Mouse (Mus musculus) spleen, adult 2 months (tissue): Measurements from ENCODE around the gene Cpsf4l.

ENCODE experiments used
- CTCF ChIP-seq: fragments of 200-500 bp; IDR thresholded peaks from 2 replicates; pipeline ENCODE4 v1.5.1; 2011; ENCODE audit warnings: mild to moderate bottlenecking, inconsistent platforms; ENCODE audit not compliant: insufficient read depth, insufficient read length, insufficient replicate concordance; ENCODE audit errors: extremely low read depth
- POLR2A ChIP-seq: fragments of 200-500 bp; IDR thresholded peaks from 2 replicates; pipeline ENCODE4 v1.6.1; 2011; ENCODE audit warnings: low read depth, low read length, inconsistent platforms

DNA sequence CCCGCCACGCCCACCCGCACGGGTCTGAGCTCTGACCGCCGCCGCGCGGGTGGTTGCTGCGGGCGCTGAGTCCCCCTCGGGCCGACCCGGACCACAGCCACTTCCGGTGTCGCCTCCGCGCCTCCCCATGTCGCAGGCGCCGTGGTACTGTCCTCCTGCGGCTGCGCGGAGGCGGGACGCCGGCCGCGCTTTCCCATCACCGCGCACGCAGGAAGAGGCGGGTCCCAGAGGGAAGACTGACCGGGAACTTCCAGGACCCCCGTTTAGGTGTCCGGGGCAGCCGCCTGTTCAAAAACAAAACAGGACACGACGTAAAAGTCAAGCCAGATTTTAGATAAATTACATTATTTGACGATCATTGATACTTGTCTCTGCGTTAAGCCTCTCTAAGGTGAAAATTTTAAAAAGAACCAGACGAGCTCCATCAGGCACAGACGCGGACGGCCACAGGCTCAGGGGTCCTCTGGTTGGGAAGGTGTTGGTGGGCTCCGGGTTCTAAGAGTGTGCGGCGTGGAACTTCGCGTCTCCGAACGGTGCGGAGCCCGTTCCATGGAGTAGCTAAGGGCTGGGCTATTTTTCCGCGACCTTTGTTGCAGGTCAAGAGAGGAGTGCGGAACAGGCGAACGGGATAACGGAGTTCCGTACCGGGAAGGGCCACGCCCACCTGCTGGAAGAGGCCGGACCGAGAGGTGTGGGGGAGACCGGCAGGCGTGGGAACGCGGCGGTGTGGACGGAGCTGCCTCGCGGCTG, 25.7 kb downstream of the Cpsf4l start, which contains the start of the genes Fam104a and D11Wsu47e:
- TF ChIP-seq CTCF (no peak), POLR2A (peak; percentile 59)
